Mouse (Mus musculus): ENCODE data around the gene Gm3336. TPM values are rescaled to one million over a fixed set of nuclear protein-coding genes. Genes with fewer than 3 reads are reported as not detected.

Gene Gm3336
- total RNA-seq, 2 experiments from 2014 or later = not detected

- intact Hi-C loops (cut with DNase I) = no loop called here
- peak; percentile 72 for DNase-seq
These were observed 25.6 kb downstream of the Gm3336 start for GRCm38 (mm10) chr8:70743656-70744590.

- no peak for DNase-seq
- intact Hi-C loops (cut with DNase I) = no loop called here
These were observed 26.5 kb downstream of the Gm3336 start for GRCm38 (mm10) chr8:70744806-70745205.

GRCm38 (mm10) chr8:70745691-70746220 lies 27.4 kb downstream of the Gm3336 start:
- DNase-seq = no peak
- intact Hi-C loops (cut with DNase I) = no loop called here

- peak; percentile 19 to 34 for DNase-seq
- intact Hi-C loops (cut with DNase I) = no loop called here
These were observed 28.3 kb downstream of the Gm3336 start for GRCm38 (mm10) chr8:70746676-70747075.

GRCm38 (mm10) chr8:70747211-70747890 lies 29.0 kb downstream of the Gm3336 start:
- DNase-seq = peak; percentile 7 to 9
- intact Hi-C loops (cut with DNase I) = no loop called here

GRCm38 (mm10) chr8:70748246-70749096 lies 30.1 kb downstream of the Gm3336 start:
- intact Hi-C loops (cut with DNase I) = no loop called here
- peak in 1 of 2 experiments; percentile 4 for DNase-seq

- intact Hi-C loops (cut with DNase I) = no loop called here
- no peak for DNase-seq
These were observed 30.8 kb downstream of the Gm3336 start for GRCm38 (mm10) chr8:70749097-70749674.

- peak; percentile 25 to 37 for DNase-seq
- intact Hi-C loops (cut with DNase I) = no loop called here
These were observed 31.9 kb downstream of the Gm3336 start for GRCm38 (mm10) chr8:70750128-70750680.

GRCm38 (mm10) chr8:70752000-70752764 lies 33.8 kb downstream of the Gm3336 start:
- peak; percentile 83 for DNase-seq
- intact Hi-C loops (cut with DNase I) = loop anchor here (1.0 kb wide), 1 partner anchor 32 kb away; no protein-coding TSS in a partner anchor

GRCm38 (mm10) chr8:70753151-70753550 lies 34.8 kb downstream of the Gm3336 start:
- intact Hi-C loops (cut with DNase I) = no loop called here
- DNase-seq = peak; percentile 95

- DNase-seq = peak; percentile 95 to 96
- intact Hi-C loops (cut with DNase I) = no loop called here
These were observed 35.9 kb downstream of the Gm3336 start, which contains the start of gene Rab3a for GRCm38 (mm10) chr8:70754043-70754870. Gene Rab3a (plus strand): TSS chr8:70754679.

GRCm38 (mm10) chr8:70754871-70755660 lies 36.7 kb downstream of the Gm3336 start:
- intact Hi-C loops (cut with DNase I) = no loop called here
- peak; percentile 63 to 73 for DNase-seq

- peak in 1 of 2 experiments; percentile 5 for DNase-seq
- intact Hi-C loops (cut with DNase I) = no loop called here
These were observed 37.5 kb downstream of the Gm3336 start for GRCm38 (mm10) chr8:70755661-70756475.

- intact Hi-C loops (cut with DNase I) = no loop called here
These were observed 38.2 kb downstream of the Gm3336 start for GRCm38 (mm10) chr8:70756476-70757040.

GRCm38 (mm10) chr8:70757523-70758307 lies 39.4 kb downstream of the Gm3336 start:
- intact Hi-C loops (cut with DNase I) = no loop called here
- no peak for DNase-seq

More at GRCm38 (mm10) chr8:70756476-70757040, 38.2 kb downstream of the Gm3336 start:
- no peak for DNase-seq

Measured in heart, postnatal 14 days (tissue).